Mouse (Mus musculus): Measurements from ENCODE around the gene Acrbp. TPM values are rescaled to one million over a fixed set of nuclear protein-coding genes. Genes with fewer than 3 reads are reported as not detected.
"Not testable (repeated sequence)": the region's sequence is repeated elsewhere in the genome, so short reads cannot be mapped to it uniquely, and the experiment has no call there.

The Acrbp gene
- total RNA-seq, 2 experiments from 2014 or later: 8.4 to 12.3 TPM

GRCm38 (mm10) chr6:125063906-125064305, 14.4 kb downstream of the Acrbp start:
- DNase-seq (ENCODE audit: low spot score in 2 of 2): no peak
- intact Hi-C loops (cut with DNase I): no loop called here

GRCm38 (mm10) chr6:125065223-125065622, 15.7 kb downstream of the Acrbp start:
- DNase-seq (ENCODE audit: low spot score in 2 of 2); intact Hi-C loops (cut with DNase I): not testable (repeated sequence)

GRCm38 (mm10) chr6:125067571-125067995, 18.1 kb downstream of the Acrbp start, which contains the start of gene Lpar5:
Gene Lpar5 (plus strand): TSS chr6:125067920.
- intact Hi-C loops (cut with DNase I): no loop called here
- DNase-seq (ENCODE audit: low spot score in 2 of 2): no peak

- intact Hi-C loops (cut with DNase I): no loop called here
- DNase-seq (ENCODE audit: low spot score in 2 of 2): no peak
Measured at GRCm38 (mm10) chr6:125071170-125071895, 21.8 kb downstream of the Acrbp start.

GRCm38 (mm10) chr6:125071896-125072279, 22.4 kb downstream of the Acrbp start:
- DNase-seq (ENCODE audit: low spot score in 2 of 2): peak; percentile 46 to 65
- intact Hi-C loops (cut with DNase I): no loop called here

GRCm38 (mm10) chr6:125073825-125074224, 24.3 kb downstream of the Acrbp start:
- intact Hi-C loops (cut with DNase I): no loop called here
- no peak for DNase-seq (ENCODE audit: low spot score in 2 of 2)

GRCm38 (mm10) chr6:125081394-125081793, 31.9 kb downstream of the Acrbp start:
- no peak for DNase-seq (ENCODE audit: low spot score in 2 of 2)
- intact Hi-C loops (cut with DNase I): loop anchor here (5.0 to 10.0 kb wide), 2 partner anchors 77 to 224 kb away; partner anchors contain the start of genes P3h3 and Zfp384

GRCm38 (mm10) chr6:125081797-125082560, 32.5 kb downstream of the Acrbp start:
- DNase-seq (ENCODE audit: low spot score in 2 of 2): peak; percentile 77 to 86
- intact Hi-C loops (cut with DNase I): loop anchor here (2.0 to 10.0 kb wide), 3 partner anchors 13 to 225 kb away; partner anchors contain the start of genes P3h3 and Zfp384

- DNase-seq (ENCODE audit: low spot score in 2 of 2): no peak
- intact Hi-C loops (cut with DNase I): loop anchor here (2.0 to 10.0 kb wide), 3 partner anchors 14 to 226 kb away; partner anchors contain the start of genes P3h3 and Zfp384
Measured at GRCm38 (mm10) chr6:125082801-125083386, 33.4 kb downstream of the Acrbp start.

GRCm38 (mm10) chr6:125084424-125084823, 34.9 kb downstream of the Acrbp start:
- intact Hi-C loops (cut with DNase I): loop anchor here (1.0 to 10.0 kb wide), 3 partner anchors 37 to 227 kb away; partner anchors contain the start of genes P3h3 and Zfp384
- DNase-seq (ENCODE audit: low spot score in 2 of 2): peak; percentile 74 to 84

GRCm38 (mm10) chr6:125087937-125088336, 38.4 kb downstream of the Acrbp start:
- no peak for DNase-seq (ENCODE audit: low spot score in 2 of 2)
- intact Hi-C loops (cut with DNase I): loop anchor here (10.0 kb wide), 1 partner anchor 83 kb away; the partner anchor contains the start of gene Zfp384

- DNase-seq (ENCODE audit: low spot score in 2 of 2): peak; percentile 69 to 83
- intact Hi-C loops (cut with DNase I): loop anchor here (10.0 kb wide), 1 partner anchor 84 kb away; the partner anchor contains the start of gene Zfp384
Measured at GRCm38 (mm10) chr6:125088561-125089321, 39.3 kb downstream of the Acrbp start.

GRCm38 (mm10) chr6:125089521-125090321, 40.2 kb downstream of the Acrbp start:
- peak; percentile 84 to 95 for DNase-seq (ENCODE audit: low spot score in 2 of 2)
- intact Hi-C loops (cut with DNase I): loop anchor here (10.0 kb wide), 1 partner anchor 85 kb away; the partner anchor contains the start of gene Zfp384

GRCm38 (mm10) chr6:125090341-125091085, 41.0 kb downstream of the Acrbp start:
- no peak for DNase-seq (ENCODE audit: low spot score in 2 of 2)
- intact Hi-C loops (cut with DNase I): no loop called here

GRCm38 (mm10) chr6:125092372-125092771, 42.9 kb downstream of the Acrbp start:
- no peak for DNase-seq (ENCODE audit: low spot score in 2 of 2)
- intact Hi-C loops (cut with DNase I): no loop called here

- DNase-seq (ENCODE audit: low spot score in 2 of 2): no peak
- intact Hi-C loops (cut with DNase I): loop anchor here (5.0 kb wide), 1 partner anchor 178 kb away; no protein-coding TSS in a partner anchor
Measured at GRCm38 (mm10) chr6:125094843-125095242, 45.4 kb downstream of the Acrbp start.

Measured in left cerebral cortex, postnatal 25 days (tissue).